Mouse (Mus musculus) intestine, embryonic 14.5 days (tissue): ENCODE data around the gene Slit3. TPM values are rescaled to one million over a fixed set of nuclear protein-coding genes. Genes with fewer than 3 reads are reported as not detected.

Experiments used
- ATAC-seq: fragments of 200-750 bp; cut with Nextera tagmentation; replicated peaks from 2 replicates; pipeline ENCODE4 v1.8.0; 2017; ENCODE audit warnings: low read depth, moderate number of reproducible peaks, moderate TSS enrichment, moderate library complexity; ENCODE audit not compliant: low FRiP score, low TSS enrichment
- DNase-seq: peaks from one replicate; pipeline ENCODE4 v3.0.0-alpha.2; 2018; ENCODE audit warnings: low spot score
- H3K27ac ChIP-seq: fragments of 300-500 bp; sonication (generic); 2 replicates; pipeline ENCODE4 v1.5.1; 2014; ENCODE audit warnings: low read depth, mild to moderate bottlenecking, control low read depth
- H3K27me3 ChIP-seq: fragments of 300-500 bp; sonication (generic); replicated peaks from 2 replicates; pipeline ENCODE4 v1.6.1; 2014; ENCODE audit warnings: low read length, control low read depth; ENCODE audit not compliant: control insufficient read depth, insufficient read depth
- H3K36me3 ChIP-seq: fragments of 300-500 bp; sonication (generic); 2 replicates; pipeline ENCODE4 v1.6.1; 2014; ENCODE audit warnings: low read length, control low read depth; ENCODE audit not compliant: control insufficient read depth, insufficient read depth
- H3K4me1 ChIP-seq: fragments of 300-500 bp; sonication (generic); replicated peaks from 2 replicates; pipeline ENCODE4 v1.6.1; 2014; ENCODE audit warnings: low read length, control low read depth, mixed read lengths; ENCODE audit not compliant: control insufficient read depth, insufficient read depth
- H3K4me2 ChIP-seq: fragments of 300-500 bp; sonication (generic); 2 replicates; pipeline ENCODE4 v1.6.1; 2014; ENCODE audit warnings: low read length
- H3K4me3 ChIP-seq: fragments of 300-500 bp; sonication (generic); 2 replicates; pipeline ENCODE4 v1.5.1; 2014; ENCODE audit warnings: low read depth, low read length, control low read depth, mixed read lengths
- H3K9ac ChIP-seq: fragments of 300-500 bp; sonication (generic); 2 replicates; pipeline ENCODE4 v1.6.1; 2014; ENCODE audit warnings: mild to moderate bottlenecking, low read length
- H3K9me3 ChIP-seq: fragments of 300-500 bp; sonication (generic); 2 replicates; pipeline ENCODE4 v1.6.1; 2016; ENCODE audit warnings: low read length, control low read depth; ENCODE audit not compliant: control insufficient read depth
- WGBS: fragments of 180-500 bp; shearing (Covaris S2); extraction: QIAGEN DNeasy Blood & Tissue Kit; methylation state at CpG from one replicate; pipeline ENCODE4 v1.1.7; 2014; 5-methylcytosine and 5-hydroxymethylcytosine counted together
- polyA plus RNA-seq: library from polyadenylated mRNA; unstranded; fragments of >200 nt; fragmentation: Nextera tagmentation; extraction: Ambion mirVana; gene quantifications from 2 replicates; pipeline ENCODE4 v1.2.1, GENCODE M21; 2014

Gene Slit3
- polyA plus RNA-seq, 1 experiment from 2014 or later, result 27.6 TPM

GRCm38 (mm10) chr11:35481611-35482363, 360.8 kb downstream of the Slit3 start:
- DNase-seq (no peak), ATAC-seq (no peak)
- Histone ChIP-seq H3K9me3 (no peaks in the 10 kb centered on the region), H3K4me3 (no peak overlapping the region), H3K27me3 (no peaks in the 10 kb centered on the region), H3K4me2 (no peak overlapping the region), H3K9ac (no peak overlapping the region), H3K4me1 (0 out of 2 replicates have a peak, but pooled peaks cover 5% of the 10 kb centered on the region), H3K36me3 (no peaks in the 10 kb centered on the region), H3K27ac (no peak overlapping the region)
- WGBS, result 84% methylated on average over 9 of the region's 9 CpGs

GRCm38 (mm10) chr11:35487966-35488365, 366.9 kb downstream of the Slit3 start:
- no peak for ATAC-seq
- no peaks in the 10 kb centered on the region for H3K27me3 ChIP-seq
- H3K36me3 ChIP-seq, result no peaks in the 10 kb centered on the region
- no peak for DNase-seq
- no peaks in the 10 kb centered on the region for H3K9me3 ChIP-seq
- H3K4me3 ChIP-seq, result no peak overlapping the region
- H3K27ac ChIP-seq, result no peak overlapping the region
- H3K4me2 ChIP-seq, result no peak overlapping the region
- no peaks in the 10 kb centered on the region for H3K4me1 ChIP-seq
- WGBS, result 89% methylated on average over 5 of the region's 5 CpGs
- H3K9ac ChIP-seq, result no peak overlapping the region

GRCm38 (mm10) chr11:35491701-35492100, 370.7 kb downstream of the Slit3 start:
- H3K4me3 ChIP-seq, result no peak overlapping the region
- H3K36me3 ChIP-seq, result no peaks in the 10 kb centered on the region
- no peak for DNase-seq
- no peak overlapping the region for H3K9ac ChIP-seq
- ATAC-seq, result no peak
- no peaks in the 10 kb centered on the region for H3K4me1 ChIP-seq
- WGBS, result 62% methylated on average over 5 of the region's 5 CpGs
- no peak overlapping the region for H3K4me2 ChIP-seq
- no peaks in the 10 kb centered on the region for H3K27me3 ChIP-seq
- H3K27ac ChIP-seq, result no peak overlapping the region
- H3K9me3 ChIP-seq, result no peaks in the 10 kb centered on the region

- H3K4me3 ChIP-seq, result no peak overlapping the region
- ATAC-seq (no peak), DNase-seq (no peak)
- H3K4me2 ChIP-seq, result no peak overlapping the region
- no peaks in the 10 kb centered on the region for H3K27me3 ChIP-seq
- WGBS, result 83% methylated on average over 10 of the region's 10 CpGs
- H3K9ac ChIP-seq, result no peak overlapping the region
- no peak overlapping the region for H3K27ac ChIP-seq
- no peaks in the 10 kb centered on the region for H3K4me1 ChIP-seq
- no peaks in the 10 kb centered on the region for H3K36me3 ChIP-seq
- H3K9me3 ChIP-seq, result no peaks in the 10 kb centered on the region
Observed at GRCm38 (mm10) chr11:35496874-35497273, 375.9 kb downstream of the Slit3 start.

- H3K27me3 ChIP-seq, result no peaks in the 10 kb centered on the region
- WGBS, result 83% methylated on average over 8 of the region's 8 CpGs
- no peaks in the 10 kb centered on the region for H3K4me1 ChIP-seq
- no peak overlapping the region for H3K27ac ChIP-seq
- no peak overlapping the region for H3K4me2 ChIP-seq
- no peak for DNase-seq
- H3K36me3 ChIP-seq, result no peaks in the 10 kb centered on the region
- H3K4me3 ChIP-seq, result no peak overlapping the region
- no peaks in the 10 kb centered on the region for H3K9me3 ChIP-seq
- ATAC-seq, result no peak
- no peak overlapping the region for H3K9ac ChIP-seq
Observed at GRCm38 (mm10) chr11:35497961-35498360, 376.9 kb downstream of the Slit3 start.

GRCm38 (mm10) chr11:35502128-35502527, 381.1 kb downstream of the Slit3 start:
- 16% methylated on average over 3 of the region's 3 CpGs for WGBS
- H3K9ac ChIP-seq, result no peak overlapping the region
- H3K4me2 ChIP-seq, result no peak overlapping the region
- H3K27ac ChIP-seq, result no peak overlapping the region
- H3K4me1 ChIP-seq, result no peaks in the 10 kb centered on the region
- no peak for ATAC-seq
- no peak overlapping the region for H3K4me3 ChIP-seq
- H3K36me3 ChIP-seq, result no peaks in the 10 kb centered on the region
- DNase-seq, result no peak
- no peaks in the 10 kb centered on the region for H3K27me3 ChIP-seq
- no peaks in the 10 kb centered on the region for H3K9me3 ChIP-seq

- H3K9ac ChIP-seq, result no peak overlapping the region
- H3K27me3 ChIP-seq, result no peaks in the 10 kb centered on the region
- H3K27ac ChIP-seq, result no peak overlapping the region
- H3K4me2 ChIP-seq, result no peak overlapping the region
- peaks cover 4% of the 10 kb centered on the region; the same call in 1 of the 2 replicates for H3K4me1 ChIP-seq
- DNase-seq (no peak), ATAC-seq (no peak)
- H3K4me3 ChIP-seq, result no peak overlapping the region
- no peaks in the 10 kb centered on the region for H3K36me3 ChIP-seq
- H3K9me3 ChIP-seq, result no peaks in the 10 kb centered on the region
- 49% methylated on average over 5 of the region's 5 CpGs for WGBS
Observed at GRCm38 (mm10) chr11:35504051-35504450, 383.0 kb downstream of the Slit3 start.

GRCm38 (mm10) chr11:35504916-35505315, 383.9 kb downstream of the Slit3 start:
- no peak for DNase-seq
- no peak overlapping the region for H3K27ac ChIP-seq
- WGBS, result 52% methylated on average over 8 of the region's 8 CpGs

GRCm38 (mm10) chr11:35505316-35505715, 384.3 kb downstream of the Slit3 start:
- no peak overlapping the region for H3K27ac ChIP-seq
- H3K9ac ChIP-seq, result no peak overlapping the region
- no peaks in the 10 kb centered on the region for H3K27me3 ChIP-seq
- H3K9me3 ChIP-seq, result no peaks in the 10 kb centered on the region
- 74% methylated on average over 4 of the region's 4 CpGs for WGBS
- no peak for DNase-seq
- peaks cover 4% of the 10 kb centered on the region; the same call in 1 of the 2 replicates for H3K4me1 ChIP-seq
- no peak overlapping the region for H3K4me2 ChIP-seq
- ATAC-seq, result no peak
- no peak overlapping the region for H3K4me3 ChIP-seq
- H3K36me3 ChIP-seq, result no peaks in the 10 kb centered on the region

More at GRCm38 (mm10) chr11:35504916-35505315, 383.9 kb downstream of the Slit3 start:
- H3K4me1 ChIP-seq, result peaks cover 4% of the 10 kb centered on the region; the same call in 1 of the 2 replicates
- ATAC-seq, result no peak
- H3K9ac ChIP-seq, result no peak overlapping the region
- H3K4me2 ChIP-seq, result no peak overlapping the region
- no peaks in the 10 kb centered on the region for H3K27me3 ChIP-seq
- no peaks in the 10 kb centered on the region for H3K9me3 ChIP-seq
- H3K4me3 ChIP-seq, result no peak overlapping the region
- no peaks in the 10 kb centered on the region for H3K36me3 ChIP-seq
